Mouse (Mus musculus): ENCODE results near the gene Npnt. TPM values are rescaled to one million over a fixed set of nuclear protein-coding genes. Genes with fewer than 3 reads are reported as not detected.

Npnt gene
- polyA plus RNA-seq, 1 experiment, result 0.03 TPM

DNA sequence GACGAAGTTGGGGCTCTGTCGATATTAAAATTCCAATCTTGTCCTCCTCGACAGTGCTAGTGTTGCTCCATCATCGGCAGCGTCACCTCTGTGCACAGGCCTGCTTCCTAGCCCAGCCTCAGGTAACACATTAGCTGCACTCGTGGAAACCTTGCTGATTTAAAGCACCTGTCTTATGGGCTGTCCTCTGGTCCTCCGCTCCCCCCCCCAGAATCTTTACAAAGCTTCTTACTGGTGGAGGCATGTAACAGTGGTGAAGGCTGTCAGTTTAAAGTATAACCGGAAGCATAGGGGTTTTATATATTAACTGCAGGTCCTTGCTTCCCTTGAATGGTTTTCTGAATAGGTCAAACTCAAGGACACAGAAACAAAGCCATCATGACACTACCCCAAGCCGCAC, 66.8 kb downstream of the Npnt start:
- no peak for TF ChIP-seq GATA1 (IDR thresholded peaks at IDR 0.05; ENCODE audit: low read length)

DNA sequence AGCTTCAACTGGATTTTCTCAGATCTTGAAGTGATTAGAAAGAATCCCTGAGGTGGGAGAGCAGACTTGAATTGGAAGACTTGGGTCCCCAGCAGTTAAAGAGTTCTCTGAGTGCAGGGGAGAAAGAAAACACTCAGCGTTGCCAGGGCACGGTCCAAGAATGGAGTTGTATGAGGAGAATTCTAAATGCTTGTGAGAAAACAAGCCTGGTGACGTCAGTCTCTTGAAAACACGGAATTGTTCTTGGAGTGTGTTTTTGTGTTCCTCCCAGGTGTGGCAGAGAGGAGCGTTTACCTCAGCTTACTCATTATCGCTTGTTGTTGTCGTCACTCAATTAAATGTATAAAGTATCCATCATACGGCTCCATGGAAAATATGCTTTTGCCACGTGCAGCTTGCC, 69.3 kb downstream of the Npnt start:
- no peak for TF ChIP-seq GATA1 (IDR thresholded peaks at IDR 0.05; ENCODE audit: low read length)

DNA sequence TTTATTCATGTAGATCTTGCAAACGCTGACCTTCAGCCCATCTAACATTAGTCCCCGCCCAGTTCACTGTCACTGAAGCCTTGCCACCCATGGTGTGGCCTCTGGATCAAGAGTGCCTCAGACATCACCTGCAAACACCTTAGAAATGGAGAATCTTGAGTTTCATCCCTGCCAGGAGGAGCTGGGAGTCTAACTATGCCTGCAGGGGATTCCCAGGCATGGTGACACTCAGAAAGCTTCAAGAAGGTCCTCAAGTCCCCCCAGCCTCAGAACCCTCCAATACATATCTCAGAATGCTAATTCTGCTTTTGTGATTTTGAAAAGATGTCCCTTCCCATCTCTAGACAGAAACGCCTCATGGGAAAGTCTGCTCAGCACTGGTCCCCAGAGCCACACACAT, 69.7 kb downstream of the Npnt start:
- TF ChIP-seq GATA1 (IDR thresholded peaks at IDR 0.05; ENCODE audit: low read length), result no peak

DNA sequence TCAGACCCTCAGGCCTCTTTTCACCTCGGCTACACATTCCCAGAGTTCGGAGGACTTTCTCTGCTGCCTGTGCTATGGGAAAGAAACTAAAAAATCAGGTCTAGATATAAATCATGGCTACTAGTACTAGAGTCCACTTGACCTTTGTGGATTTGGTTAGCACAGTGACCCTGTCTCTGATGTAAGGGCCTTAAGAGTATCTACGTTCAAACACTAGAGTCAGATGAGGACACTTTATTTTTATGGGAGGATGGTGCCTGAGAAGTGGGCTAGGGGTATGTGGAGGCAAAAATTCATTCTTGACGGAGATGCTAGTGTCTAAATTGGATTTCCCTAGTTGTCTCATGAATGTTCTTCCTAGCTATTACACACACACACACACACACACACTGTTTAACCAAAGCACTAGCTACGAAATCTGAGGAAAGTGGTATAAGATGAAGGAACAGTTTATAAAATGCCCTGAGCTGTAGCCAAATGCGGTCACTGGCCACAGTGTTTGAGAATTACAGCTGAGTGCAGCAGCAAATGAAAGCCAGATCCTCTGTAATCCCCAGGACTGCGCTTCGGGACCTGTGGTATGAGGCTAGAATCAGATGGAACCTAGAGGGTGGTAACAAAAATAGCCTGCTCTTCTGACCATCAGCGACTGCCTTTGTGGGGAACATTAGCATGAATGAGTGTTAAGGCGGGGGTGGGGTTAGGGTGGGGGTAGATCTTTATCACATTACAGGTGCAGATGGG, 73.0 kb downstream of the Npnt start:
- no peak for TF ChIP-seq GATA1 (IDR thresholded peaks at IDR 0.05; ENCODE audit: low read length)

DNA sequence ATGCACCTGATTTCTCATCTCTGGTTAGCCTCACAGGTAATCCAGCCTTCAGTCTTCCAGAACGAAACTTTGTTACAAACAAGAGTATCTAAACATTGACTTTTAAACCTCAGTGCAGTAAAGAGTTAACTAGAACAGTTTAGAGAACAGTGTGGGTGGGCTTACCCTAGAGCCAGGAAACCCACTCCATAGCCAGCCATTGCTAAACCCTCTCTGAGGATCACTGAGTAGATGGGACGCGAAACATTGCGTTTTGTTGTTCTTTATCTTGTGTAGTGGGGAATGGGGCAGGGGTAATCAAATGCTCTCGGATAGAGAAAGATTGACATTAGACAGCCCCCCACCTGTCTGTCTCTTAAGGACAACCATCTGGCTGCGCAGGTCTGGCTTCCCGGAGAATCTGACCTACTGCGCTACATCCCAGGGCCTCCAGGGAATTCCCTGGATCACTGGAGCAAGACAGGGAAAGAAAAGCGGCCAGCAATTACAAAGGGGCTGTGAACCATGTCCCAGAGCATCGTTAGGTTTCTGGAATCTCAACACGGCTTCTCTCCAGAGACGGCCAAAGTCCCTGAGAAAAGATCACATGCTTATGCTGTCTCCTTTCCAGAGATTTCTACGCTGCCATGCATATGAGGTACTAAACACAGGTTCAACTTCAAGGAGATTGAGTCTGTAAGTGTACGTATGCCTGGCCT, 73.9 kb downstream of the Npnt start:
- TF ChIP-seq GATA1 (IDR thresholded peaks at IDR 0.05; ENCODE audit: low read length), result no peak

DNA sequence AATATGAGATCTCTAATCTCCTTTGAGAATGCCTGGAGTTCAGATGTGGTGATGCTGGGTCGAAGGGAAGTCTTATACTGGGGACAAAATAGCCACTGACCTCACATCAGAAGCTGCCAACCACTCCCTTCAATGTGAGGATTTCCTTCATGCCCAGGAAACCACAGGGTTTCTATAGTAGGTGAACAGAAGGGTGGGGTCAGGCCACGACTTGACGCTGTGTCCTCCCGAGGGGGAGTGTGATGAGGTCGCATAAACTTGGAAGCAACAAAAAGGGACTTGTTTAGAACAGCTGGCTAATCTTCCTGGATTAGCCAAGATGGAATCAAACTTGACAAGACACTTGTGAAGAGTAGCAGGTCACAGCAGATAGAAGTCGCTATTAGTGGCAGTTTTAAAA, 76.8 kb downstream of the Npnt start:
- TF ChIP-seq GATA1 (IDR thresholded peaks at IDR 0.05; ENCODE audit: low read length), result no peak

DNA sequence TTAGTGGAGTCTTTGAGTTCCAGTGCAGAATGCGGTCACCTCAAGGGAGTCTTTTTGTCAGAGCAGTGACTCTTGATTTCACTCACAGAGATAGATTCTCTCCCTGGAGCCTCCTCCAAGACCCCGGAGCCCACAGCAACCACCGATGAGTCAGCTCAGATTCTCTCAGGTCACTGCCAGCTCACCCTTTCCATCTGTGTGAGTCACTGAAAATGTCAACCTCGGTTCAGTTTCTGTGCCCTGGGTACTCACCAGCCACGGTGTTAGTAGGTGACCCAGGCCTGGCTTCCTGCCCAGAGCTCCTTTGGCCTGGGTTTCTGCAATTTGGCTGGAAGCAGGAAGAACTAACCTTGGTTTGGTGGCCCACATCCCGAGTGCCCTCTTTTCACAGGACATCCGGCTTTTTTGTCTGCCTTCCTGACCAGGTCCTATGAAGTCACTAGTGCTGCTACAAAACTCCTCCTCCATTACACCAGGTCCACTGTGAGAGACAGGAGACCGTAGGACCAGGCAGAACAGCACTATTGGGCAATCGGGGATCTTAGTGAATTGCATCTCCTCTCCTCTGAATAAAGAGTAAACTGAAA, 78.7 kb downstream of the Npnt start:
- TF ChIP-seq GATA1 (IDR thresholded peaks at IDR 0.05; ENCODE audit: low read length), result no peak

DNA sequence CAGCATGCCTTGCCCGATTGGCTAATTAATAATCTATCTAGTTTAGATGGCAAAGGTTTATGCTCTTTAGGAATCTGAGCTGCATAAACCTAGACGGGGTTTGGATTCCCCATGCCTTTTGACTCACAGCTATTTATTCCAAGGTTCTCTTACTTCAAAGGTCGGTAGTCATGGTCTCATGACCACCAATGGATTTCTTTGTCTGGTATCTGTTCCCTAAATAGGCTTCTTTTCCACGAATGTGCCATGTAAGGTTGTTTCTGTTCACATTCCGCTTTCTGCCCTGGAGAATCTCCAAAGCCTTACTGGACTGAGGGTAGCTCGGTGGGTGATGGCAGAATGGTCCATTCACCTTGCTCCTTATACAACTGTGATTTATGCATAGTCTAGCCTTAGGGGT, 80.0 kb downstream of the Npnt start:
- TF ChIP-seq GATA1 (IDR thresholded peaks at IDR 0.05; ENCODE audit: low read length), result no peak

DNA sequence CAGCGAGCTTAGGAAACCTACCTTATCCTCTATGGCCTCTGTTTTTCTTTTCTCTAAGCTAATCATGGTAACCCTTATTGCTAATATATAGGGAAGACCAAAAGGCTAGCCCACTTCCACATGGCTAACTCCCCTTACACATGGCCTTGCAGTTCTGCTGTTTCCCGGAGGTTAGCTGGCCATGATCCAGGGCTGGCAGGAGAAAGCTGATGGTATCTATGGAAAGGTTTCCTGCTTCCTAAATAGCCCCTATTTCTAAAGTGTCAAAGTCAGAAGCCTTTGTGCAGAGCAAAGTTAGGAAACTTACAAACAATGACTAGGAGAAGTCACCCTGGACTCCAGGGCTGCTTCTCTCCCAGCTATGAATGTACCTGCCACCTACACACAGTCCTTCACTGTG, 81.3 kb downstream of the Npnt start:
- no peak for TF ChIP-seq GATA1 (IDR thresholded peaks at IDR 0.05; ENCODE audit: low read length)

DNA sequence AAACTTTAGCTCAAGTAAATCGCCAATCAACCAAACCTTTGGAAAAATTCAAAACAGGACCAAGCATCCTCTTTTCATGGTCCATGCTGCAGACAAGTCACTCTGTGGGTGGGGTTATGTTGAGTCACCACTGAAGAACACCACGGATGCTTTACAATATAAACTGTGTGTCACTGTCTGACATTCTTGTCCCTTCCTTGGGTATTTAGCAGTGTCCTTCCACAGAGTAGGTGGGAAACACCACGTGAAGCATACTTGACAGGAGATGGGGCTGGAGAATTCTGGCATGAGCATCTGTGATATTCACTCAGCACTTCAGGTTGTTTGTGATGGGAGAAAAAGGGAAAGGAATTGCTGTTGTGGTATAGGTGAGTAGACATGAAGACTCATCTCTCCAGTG, 83.1 kb downstream of the Npnt start:
- no peak for TF ChIP-seq GATA1 (IDR thresholded peaks at IDR 0.05; ENCODE audit: low read length)

DNA sequence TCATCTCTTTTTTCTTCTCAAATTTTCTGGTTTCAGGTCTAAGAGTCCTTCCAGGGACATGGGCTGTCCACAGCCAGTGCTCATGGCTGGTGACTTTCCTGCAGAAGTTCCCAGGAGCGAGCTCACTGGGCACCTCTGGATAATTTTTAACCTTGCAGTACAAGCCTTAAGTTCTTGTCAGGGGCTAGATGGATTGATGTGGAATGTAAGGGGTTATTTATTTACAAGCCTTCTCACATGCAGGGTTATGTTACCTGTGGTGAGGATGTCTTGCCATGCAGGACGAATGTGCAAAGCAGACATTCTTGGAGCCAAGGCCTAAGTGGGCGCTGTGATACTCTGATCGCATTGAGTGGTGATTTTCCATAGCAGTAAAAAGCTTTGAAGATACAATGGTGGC, 84.5 kb downstream of the Npnt start:
- no peak for TF ChIP-seq GATA1 (IDR thresholded peaks at IDR 0.05; ENCODE audit: low read length)

DNA sequence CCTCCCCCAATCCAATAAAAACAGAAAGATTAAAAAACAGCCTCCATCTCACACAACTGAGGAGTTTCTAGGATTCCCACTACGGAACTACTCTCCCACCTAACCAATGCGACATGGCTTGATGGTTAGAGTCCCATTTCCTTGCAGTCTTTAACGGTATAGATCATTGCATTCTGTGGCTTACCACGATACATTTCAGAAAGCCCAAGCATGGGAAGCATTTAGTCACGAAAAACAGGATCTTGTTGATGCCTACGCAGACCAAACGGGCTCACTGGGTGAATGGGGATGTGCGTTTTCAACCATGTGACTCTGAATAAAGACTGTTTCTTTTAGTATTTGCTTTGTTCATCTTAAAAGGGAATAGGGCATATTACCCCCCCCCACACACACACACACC, 85.1 kb downstream of the Npnt start:
- no peak for TF ChIP-seq GATA1 (IDR thresholded peaks at IDR 0.05; ENCODE audit: low read length)

DNA sequence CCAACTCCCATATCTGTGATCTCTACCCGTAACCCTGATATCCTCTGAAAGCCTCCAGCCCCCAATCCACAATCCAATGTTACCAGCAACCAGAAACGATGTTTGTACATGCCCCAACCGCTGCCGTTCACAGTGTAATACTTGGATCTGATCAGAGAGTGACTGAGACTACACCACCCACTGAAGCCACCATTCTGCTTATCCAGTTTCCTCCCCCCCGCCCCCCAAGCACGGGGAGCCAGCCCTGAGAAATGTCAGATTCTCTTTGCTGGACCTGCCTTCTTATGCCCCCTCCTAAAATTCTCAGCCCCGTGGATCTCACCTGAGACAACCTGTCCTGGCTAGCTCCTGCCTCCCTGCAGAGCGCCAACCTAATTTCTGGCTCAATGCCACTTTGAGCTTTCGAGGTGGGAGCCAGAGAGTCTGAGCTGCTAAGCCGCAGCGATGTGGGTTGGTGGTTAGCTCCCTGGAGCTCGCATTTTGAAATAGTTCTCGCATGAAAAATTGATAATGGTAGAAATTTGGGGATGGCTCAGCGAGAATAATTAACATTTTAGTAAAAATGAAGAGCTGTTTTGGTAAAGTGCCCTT, 85.7 kb downstream of the Npnt start:
- no peak for TF ChIP-seq GATA1 (IDR thresholded peaks at IDR 0.05; ENCODE audit: low read length)

DNA sequence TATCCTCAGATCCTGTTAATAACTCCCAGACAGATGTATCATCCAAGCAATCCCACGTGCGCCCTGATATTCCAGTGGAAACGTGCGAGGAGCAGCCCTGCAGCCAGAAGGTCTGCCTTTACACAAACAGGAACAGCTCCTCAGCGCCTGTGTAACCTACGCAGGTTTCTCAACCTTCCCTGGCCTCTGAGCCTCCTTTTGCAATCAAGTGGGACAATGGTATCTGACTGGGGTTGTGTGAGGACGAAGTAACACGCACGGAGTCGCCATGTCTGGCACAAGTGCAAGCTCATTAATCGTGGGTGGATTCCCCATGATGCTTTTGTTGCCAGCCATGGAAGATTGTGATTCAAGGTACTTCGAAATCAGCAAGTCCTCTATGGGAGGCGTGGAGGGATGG, 86.2 kb downstream of the Npnt start:
- no peak for TF ChIP-seq GATA1 (IDR thresholded peaks at IDR 0.05; ENCODE audit: low read length)

DNA sequence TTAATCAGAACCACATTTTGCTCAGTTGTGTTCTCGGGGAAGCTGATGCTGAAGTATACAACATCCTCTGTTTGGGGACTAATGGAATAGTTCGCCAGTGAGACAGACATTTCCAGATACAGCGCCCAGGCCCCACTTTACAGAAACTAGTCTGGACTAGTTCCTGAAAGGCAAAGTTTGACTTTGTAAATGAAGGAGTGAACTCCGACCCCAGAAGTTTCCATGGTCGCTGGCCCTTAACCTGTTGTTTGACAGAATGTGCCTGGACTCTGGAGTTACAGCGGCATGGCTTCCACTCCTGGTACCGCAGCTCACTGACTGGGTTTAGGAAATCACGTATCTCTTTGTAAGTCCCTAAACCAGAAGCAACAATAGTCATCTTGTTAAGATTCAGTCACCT, 89.3 kb downstream of the Npnt start:
- no peak for TF ChIP-seq GATA1 (IDR thresholded peaks at IDR 0.05; ENCODE audit: low read length)

DNA sequence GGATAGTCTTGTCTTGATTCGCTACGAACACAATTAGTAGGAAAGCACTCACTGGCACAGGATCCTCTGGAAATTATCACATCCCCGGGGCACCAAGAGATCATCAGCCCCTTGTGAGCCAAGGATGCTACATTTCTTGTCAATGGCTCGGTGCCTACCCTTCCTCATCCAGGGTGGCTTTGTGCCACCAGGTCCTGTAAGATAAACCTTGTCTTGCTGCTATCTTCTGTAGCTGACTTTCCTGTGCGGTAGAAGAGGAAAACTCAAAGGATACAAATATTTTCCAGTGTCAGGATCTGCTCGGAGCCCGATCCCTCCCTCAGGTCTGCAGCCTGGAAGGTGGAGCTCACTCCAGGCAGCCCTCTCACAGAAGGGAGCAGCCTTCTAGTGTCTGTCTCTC, 90.5 kb downstream of the Npnt start:
- no peak for TF ChIP-seq GATA1 (IDR thresholded peaks at IDR 0.05; ENCODE audit: low read length)

All from G1E-ER4 (cell line).